Mouse (Mus musculus) lung, postnatal 36 days (tissue): ENCODE data around the gene Stk36.

Experiments used
- DNase-seq: peaks from one replicate; pipeline ENCODE4 v3.0.0; 2022; ENCODE audit warnings: mixed read lengths

Stk36 gene

DNA sequence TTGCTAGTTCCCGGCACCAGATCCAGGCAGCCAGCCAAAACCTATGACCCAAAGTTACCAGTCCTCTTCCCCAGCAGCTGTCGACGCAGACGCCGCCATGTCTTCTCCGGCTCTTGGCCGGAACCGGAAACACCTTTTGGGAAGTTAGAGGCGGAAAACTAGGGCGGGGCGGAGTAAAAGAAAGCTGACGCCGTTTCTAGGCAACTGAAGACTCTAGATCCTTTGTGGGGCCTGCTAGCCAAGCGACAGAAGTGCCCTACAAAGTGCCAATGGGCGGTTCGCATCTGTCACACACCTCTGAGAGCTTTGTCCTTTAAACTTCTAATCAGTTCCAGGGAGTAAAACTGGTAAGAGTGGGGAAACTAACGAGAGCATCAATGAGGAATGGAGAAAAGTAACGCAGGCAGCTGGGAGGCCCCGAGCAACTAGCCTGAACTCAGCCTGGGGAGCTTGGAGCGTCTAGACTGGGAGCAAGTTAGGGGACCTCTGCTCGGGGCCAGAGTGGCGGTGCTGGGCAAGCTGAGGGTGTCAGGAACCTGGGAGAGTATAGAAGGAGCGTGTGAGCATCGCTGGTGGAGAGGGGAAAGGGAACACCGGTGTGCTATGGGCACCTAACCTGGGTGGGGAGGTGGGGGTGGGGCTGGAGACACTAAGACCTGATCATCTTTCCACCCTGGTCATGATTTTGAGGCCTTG is at the start of gene Stk36, which contains the start of gene Rnf25:
Stk36 (plus strand) TSS at position 179 of the 696 bp plus-strand sequence.
Rnf25 (minus strand) TSS at position 131 of the 696 bp plus-strand sequence.
- DNase-seq = peak; percentile 95

GRCm38 (mm10) chr1:74559061-74559460 is 42.2 kb upstream of the Stk36 start:
- DNase-seq = no peak

DNA sequence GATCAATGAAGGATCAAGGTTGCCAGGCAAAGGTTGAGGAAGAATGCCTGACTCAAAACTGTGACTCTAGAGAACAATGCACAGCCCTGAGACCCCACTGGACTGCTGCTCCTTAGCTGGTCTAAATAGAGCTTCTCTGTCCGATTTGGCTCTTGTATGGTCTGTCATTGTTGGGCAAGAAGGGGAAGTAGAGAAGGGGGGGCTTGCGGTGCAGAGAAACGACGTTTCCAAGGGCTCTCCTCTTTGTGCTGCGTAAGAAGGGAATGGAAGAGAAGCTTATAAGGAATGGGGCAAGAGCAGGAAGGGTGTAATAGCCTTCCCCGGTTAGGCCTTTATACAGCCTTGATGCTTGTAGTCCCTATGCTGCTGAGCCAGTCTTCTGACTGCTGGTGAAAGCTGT is 35.4 kb upstream of the Stk36 start:
- no peak for DNase-seq

DNA sequence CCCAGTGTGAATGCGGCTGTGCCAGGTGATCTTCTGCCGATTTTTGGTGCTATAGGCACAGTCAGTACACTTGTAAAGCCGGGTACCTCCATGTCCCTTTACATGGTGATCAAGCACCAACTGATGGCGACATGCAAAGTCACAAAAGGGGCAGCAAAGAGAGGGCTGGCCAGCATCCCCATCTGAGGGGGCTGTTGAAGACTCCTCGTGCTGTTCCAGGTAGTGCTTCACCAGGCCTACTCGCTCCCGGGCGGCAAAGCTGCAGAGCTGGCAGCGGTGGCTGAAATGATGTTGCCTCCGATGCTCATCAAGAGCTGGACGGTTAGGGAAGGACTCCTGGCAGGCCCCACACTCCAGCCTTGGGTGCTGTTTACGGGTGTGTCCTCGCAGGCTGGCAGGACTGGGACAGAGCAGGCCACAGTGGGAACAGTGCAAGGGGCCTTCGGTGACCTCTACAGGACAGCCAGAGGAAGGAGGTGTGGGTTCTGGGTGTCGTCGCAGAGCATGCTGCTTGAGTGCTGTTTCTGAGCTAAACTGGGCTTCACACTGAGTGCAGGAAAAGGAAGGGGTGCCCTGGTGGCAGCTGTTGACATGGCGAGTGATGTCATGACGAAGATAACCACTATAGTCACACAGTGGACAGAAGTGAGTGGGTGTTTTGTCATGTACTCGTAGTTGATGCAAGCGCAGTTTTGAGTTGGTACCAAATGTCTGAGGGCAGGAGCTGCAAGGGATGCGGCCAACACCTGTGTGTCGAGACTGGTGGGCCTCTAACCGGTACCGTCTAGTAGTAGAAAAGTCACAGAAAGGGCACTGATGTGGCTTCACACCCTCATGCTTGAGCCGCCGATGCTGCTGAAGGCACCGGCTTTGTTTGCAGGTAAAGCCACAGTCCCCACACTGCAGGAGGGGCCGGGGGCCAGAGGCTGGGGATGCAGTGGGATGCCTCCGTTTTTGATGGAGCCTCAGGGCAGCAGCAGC is 31.2 kb upstream of the Stk36 start:
- no peak for DNase-seq

DNA sequence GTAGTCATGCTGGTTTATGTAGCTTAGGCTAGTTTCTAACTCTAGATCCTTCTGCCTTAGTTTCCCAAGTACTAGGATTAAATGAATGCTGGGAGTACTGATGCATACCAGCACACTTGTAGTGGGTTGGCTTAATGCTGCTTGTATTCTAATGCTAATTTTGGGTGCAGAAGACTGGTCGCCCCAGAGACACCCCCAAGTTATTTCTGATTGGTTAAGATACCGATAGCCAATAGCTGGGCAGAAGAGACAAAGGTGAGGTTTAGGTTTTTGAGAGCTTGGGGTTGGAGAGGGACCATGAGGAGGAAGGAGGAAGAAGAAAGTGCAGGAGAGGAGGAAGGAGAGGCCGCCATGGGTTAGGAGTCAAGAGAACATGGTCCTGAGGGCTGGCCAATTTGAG is 18.6 kb upstream of the Stk36 start:
- DNase-seq = no peak

DNA sequence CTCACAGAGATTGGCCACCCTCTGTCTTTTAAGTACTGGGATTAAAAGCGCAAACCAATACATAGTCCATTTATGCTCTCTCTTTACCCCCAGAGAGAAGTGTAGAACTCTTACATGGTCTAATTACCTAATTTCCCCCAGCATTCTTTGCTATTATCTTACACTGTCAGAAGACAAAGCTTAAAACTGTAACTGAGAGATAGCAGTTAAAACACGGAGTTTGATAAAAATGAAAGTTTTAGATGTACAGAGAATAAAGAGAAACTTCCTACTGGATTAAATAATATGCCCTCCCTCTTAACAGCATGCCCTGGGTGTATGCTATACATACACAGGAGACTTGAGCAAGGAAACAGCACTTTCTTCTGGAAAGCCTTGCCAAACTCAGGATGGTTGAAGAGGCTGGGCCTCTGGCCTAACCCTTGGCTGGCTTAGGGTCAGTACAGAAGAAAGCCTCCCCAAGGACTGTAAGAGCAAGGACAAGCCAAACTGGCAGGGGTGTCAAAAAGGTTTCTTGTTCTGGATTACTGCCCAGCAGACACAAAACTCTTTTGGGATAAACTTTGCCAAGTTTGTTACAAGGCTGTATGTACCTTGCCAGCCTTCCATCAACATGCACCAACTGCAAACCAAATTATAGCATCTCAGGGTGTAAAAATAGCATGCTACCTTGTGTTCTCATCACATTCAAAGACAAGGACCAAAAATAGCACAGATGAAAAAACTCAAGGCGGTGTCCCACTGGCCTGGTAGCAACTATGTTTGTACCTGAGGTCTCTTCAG is 16.4 kb upstream of the Stk36 start:
- no peak for DNase-seq

DNA sequence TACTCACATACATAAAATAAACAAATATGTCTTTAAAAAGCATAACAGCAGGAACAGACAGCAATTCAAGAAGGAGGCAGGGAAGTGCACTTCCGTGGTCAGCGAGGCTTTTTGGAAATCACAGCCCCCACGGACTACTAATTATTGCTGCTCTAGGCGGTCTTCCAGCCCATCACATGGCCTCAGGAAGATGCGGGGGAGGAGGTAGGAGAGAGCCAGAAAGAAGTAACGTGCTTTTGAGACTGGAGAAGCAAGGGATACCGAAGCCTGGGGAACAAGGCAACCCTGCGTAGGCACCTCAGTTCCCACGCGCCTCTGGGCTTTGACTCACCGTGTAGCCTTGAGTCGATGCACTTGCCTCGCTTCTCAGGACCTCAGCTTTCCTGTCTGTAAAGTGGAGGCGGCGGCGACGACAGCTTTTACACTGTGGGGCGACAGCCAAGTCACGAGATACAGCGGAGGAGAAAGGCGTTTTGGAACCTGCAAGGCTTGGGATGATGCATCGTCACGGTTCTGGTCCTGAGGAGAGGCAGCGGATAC is 13.9 kb upstream of the Stk36 start:
- no peak for DNase-seq

DNA sequence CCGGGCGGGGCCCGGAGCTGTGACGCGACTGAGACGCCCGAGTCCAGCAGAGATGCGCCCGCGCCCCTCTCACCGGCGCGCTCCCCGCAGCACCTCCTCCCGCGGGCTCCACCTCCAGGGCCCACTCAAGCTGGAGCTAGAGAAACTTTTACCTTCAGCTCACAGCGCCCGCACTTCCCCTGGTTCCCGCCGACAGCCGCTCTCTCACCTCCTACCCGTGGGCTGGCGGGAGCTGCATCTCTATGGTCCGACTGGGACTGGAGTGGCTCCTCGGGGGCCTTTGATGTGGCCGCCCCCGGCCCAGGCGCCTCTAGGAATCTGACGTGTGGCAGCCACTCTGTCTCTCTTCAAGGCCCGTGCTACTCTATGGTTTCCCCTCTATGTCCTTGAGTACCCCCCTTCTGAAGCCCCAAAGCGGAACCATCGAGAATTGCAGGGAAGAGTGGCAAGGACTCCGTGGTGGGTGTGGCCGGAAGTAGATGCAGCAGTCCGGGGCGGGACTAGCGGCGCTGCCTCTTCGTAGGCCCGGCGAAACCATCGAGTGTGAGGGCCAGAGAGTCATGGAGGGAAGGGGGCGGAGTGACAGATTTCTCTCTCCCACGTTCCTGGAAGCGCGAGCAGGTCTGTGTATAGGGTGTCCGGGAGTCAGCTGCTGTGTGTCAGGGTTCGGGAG is 13.3 kb upstream of the Stk36 start, which contains the start of the genes Zfp142 and Bcs1l:
Zfp142 (minus strand) TSS at position 474 of the 673 bp plus-strand sequence.
Bcs1l (plus strand) TSS at position 517 of the 673 bp plus-strand sequence.
- DNase-seq = peak; percentile 99

DNA sequence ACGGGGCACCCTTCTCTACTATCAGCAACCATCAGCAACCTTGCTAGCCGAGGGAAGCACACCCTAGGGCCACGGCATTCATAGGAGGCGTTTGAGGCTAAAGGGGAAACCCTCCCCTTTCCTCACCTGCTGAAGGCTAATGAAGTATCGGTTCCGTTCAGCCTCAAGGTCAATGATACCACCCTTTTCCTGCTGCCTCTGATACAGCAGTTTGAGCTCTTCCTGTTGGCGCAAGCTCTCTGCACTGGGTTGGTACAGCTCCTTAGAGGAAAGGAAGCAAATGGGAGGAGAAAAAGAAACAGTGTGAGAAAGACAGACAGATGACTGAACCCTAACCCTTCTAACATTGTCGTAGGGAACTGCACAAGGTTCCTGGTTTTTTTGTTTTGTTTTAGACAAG is 6.8 kb upstream of the Stk36 start:
- DNase-seq = no peak

DNA sequence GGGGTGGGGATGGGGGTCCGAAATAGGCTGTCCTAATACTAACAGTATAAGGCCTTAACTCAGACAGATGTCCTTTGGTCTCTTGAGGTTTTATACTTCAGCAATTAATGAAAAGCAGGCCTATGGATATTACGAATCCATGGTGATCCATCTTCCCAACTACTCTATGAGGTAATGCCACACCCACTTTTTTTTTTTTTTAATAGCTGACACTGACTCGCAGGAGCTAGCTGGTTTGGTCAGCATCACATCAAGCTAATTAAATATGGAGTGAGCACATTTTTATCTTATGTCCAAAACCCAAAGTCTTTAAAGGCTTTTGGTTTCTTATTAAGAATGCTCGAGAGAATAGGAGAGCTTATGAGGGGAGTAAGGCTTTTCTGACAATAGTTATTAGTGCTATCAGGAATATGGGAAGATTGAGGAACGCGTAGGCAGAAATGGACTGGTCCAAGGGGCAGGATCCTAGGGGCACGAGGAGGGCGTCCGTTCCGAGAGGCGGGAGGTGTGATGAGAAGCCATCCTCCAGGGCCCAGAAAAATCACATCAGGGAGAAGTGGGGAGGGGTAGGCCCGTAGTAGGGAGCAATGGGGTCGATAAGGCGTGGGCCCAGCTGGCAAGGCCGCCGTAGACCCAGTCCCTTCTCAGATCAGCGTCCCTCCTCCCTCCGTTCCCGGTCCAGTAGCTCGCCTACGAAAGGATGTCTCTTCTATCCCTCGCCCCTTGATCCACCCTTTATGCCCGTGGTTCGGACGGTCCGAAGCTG is 561 bp upstream of the Stk36 start:
- DNase-seq = peak; percentile 3

GRCm38 (mm10) chr1:74624183-74624582 is 22.9 kb downstream of the Stk36 start:
- peak; percentile 85 for DNase-seq

GRCm38 (mm10) chr1:74626076-74626475 is 24.8 kb downstream of the Stk36 start:
- DNase-seq = peak; percentile 38

GRCm38 (mm10) chr1:74628001-74628400 is 26.8 kb downstream of the Stk36 start:
- DNase-seq = no peak

DNA sequence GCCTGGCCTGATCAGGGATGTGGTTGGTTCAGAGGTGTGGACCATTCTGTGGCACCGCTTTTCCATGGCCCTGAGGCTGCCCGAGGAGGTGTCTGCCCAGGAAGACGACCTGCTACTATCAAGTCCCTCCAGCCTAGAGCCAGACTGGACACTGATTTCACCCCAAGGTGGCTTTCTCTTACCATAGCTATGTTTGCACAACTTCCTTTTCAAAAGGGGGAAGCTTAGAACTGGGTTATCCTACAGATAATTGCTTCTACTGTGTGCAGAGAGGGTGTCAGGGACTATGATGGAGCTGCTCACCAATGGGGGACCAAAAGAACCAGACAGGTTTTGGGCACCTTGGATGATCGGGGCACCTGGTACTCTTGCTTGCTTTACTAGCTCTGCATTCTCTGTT is 31.5 kb downstream of the Stk36 start:
- no peak for DNase-seq

GRCm38 (mm10) chr1:74643524-74643923 is 42.3 kb downstream of the Stk36 start:
- no peak for DNase-seq

- peak; percentile 32 for DNase-seq
Measured at GRCm38 (mm10) chr1:74643926-74644325, 42.7 kb downstream of the Stk36 start.

GRCm38 (mm10) chr1:74661448-74662195 is 60.4 kb downstream of the Stk36 start, which contains the start of gene Ttll4:
Gene Ttll4 (plus strand): TSS chr1:74661745.
- DNase-seq = peak; percentile 98

DNA sequence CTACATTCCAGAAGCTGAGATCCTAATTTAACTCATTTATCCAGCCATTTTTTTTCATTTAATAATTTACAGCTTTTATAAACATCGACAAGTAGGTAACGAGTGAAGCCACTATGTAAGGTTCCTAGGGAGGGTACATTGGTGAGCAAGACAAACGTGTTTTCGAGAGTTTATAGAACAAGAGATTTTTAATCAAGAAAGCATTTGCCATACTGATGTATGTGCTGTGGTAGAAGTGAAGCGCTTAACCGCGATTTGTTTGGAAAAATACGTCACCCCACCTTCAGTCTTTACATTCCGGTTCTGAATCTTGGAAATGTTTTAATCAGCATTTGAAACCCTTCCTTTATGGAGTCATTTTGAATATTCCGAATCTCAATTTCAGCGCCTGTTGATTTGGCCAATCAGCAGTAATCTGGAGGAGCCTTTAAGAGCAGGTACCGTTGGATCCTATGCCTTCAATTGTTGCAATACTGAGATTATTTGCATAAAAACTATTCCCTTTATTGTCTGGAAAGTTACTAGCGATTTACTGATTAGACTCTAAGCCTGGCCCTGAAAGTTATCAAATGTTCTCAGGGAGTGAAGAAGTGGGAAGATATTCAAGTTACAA is 61.1 kb downstream of the Stk36 start:
- DNase-seq = no peak

DNA sequence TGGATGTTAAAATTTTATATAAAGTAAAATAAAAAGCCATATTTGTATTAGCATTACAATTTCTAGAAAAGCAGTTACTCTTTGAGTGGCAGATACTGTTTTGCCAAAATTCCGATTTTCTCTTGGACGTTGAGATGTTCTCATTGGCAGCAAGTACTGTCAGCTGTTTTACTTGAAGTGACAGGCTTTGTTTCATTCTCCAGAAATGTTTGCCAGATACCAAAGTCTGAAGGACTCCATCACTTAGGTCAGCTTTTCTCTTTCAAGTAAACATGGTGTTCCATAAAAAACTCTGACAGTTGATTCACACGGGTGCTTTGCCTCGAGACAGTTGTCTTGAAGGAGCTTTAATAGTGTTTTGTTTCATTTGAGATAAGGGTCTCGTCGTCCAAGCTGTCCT is 63.9 kb downstream of the Stk36 start:
- peak; percentile 33 for DNase-seq

DNA sequence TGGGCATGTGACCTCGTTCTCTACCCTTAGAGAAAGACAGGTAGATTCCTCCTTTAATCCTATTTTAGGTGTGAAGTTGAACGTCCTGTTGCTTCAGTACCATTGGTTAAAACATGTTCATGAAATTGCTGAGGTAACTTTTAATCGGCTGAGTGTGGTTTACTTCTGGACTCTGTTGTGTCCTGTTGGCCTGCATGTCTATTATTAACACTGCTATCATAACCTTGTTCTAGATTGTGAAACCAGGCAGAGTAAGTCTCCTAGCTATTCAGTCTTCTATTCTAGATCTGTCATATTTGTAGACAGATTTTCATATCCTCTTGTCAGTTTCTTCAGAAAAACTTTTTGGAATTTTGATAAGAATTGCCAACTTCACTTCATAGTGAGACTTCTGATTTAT is 67.1 kb downstream of the Stk36 start:
- no peak for DNase-seq
